Mouse (Mus musculus) Patski (cell line): ENCODE measurements around the gene Klk1b16. TPM values are rescaled to one million over a fixed set of nuclear protein-coding genes. Genes with fewer than 3 reads are reported as not detected.
"Not testable (repeated sequence)": the region's sequence is repeated elsewhere in the genome, so short reads cannot be mapped to it uniquely, and the experiment has no call there.

Source experiments
- ATAC-seq: fragments of 100-300 bp; one replicate; pipeline ENCODE4 v1.8.0; 2021
- CTCF ChIA-PET: fragments of 350-600 bp; sonication (Branson Sonifier 250); formaldehyde crosslinking; loops from one replicate; lab custom pipeline; 2022; ENCODE audit warnings: inconsistent platforms; lab: Charles Lee
- POLR2A ChIA-PET: fragments of 350-600 bp; sonication (Branson Sonifier 250); formaldehyde crosslinking; loops from one replicate; lab custom pipeline; 2022; ENCODE audit warnings: antibody characterized with exemption, inconsistent platforms; lab: Charles Lee
- DNase-seq: peaks from one replicate; pipeline ENCODE4 v3.0.0-alpha.2; 2011; ENCODE audit warnings: low read depth, low spot score
- H3K27me3 ChIP-seq: fragments of 371-371 bp; one replicate; pipeline ENCODE4 v1.5.1; 2021
- CTCF ChIP-seq: fragments of 100-300 bp; IDR thresholded peaks from one replicate; pipeline ENCODE4 v1.5.1; 2021
- in situ Hi-C: fragments of 300-500 bp; cut with MboI; formaldehyde crosslinking; loops from 3 replicates; pipeline ENCODE4 v1.11.1; 2018; ENCODE audit warnings: low pct_unique_long_range_greater_than_20kb, mixed read lengths
- polyA plus RNA-seq: library from polyadenylated mRNA; unstranded; gene quantifications from one replicate; pipeline ENCODE4 v1.2.3, GENCODE M21; 2021

The Klk1b16 gene
- polyA plus RNA-seq = not detected

- DNase-seq (no peak), ATAC-seq (no peak)
- H3K27me3 ChIP-seq = no peaks in the 10 kb centered on the region
- CTCF ChIA-PET = no interaction called here
- in situ Hi-C loops = no loop called here
- POLR2A ChIA-PET = no interaction called here
- TF ChIP-seq CTCF = no peak
Measured at GRCm38 (mm10) chr7:44136467-44136866, at the start of gene Klk1b16. Gene Klk1b16 (plus strand): TSS chr7:44136767.

- no peak for DNase-seq
- TF ChIP-seq CTCF = no peak
- H3K27me3 ChIP-seq = no peaks in the 10 kb centered on the region
- no peak for ATAC-seq
- in situ Hi-C loops = no loop called here
- ChIA-PET CTCF (no interaction called here), POLR2A (no interaction called here)
Measured at GRCm38 (mm10) chr7:44096111-44096510, 40.5 kb upstream of the Klk1b16 start.

DNA sequence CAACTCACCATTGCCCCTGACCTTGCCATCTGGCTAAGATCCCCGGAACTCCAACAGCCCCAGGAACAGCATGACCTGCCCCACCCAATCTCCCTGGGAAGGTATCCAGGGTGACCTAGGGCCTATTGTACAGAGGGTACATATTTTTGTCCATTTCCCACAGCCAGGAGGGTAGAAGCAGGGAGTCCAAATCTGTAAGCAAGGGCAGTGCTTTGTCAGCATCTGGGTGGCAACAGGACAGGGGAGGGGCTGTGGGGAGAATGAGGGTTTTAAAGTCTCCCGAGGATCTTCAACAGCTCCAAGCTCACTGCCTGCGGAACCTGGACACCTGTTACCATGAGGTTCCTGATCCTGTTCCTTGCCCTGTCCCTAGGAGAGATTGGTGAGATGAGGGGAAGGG lies 34.5 kb upstream of the Klk1b16 start, which contains the start of gene Klk1b21:
Gene Klk1b21, plus strand, starts transcription at position 301 of the 400 bp plus-strand sequence.
- DNase-seq, in situ Hi-C loops, POLR2A ChIA-PET, H3K27me3 ChIP-seq, CTCF ChIA-PET, ATAC-seq: not testable (repeated sequence)

GRCm38 (mm10) chr7:44112373-44112772 lies 24.2 kb upstream of the Klk1b16 start, which contains the start of gene Klk1b22:
Gene Klk1b22 (plus strand): TSS chr7:44112673.
- no peak for TF ChIP-seq CTCF
- DNase-seq (no peak), ATAC-seq (no peak)
- in situ Hi-C loops = loop anchor here (10.0 kb wide), 1 partner anchor 82 kb away; the partner anchor contains the start of gene Klk1b3
- no peaks in the 10 kb centered on the region for H3K27me3 ChIP-seq
- CTCF ChIA-PET = no interaction called here
- POLR2A ChIA-PET = no interaction called here

- no peak for TF ChIP-seq CTCF
- DNase-seq (no peak), ATAC-seq (no peak)
- no peaks in the 10 kb centered on the region for H3K27me3 ChIP-seq
- ChIA-PET CTCF (no interaction called here), POLR2A (no interaction called here)
- in situ Hi-C loops = no loop called here
Measured at GRCm38 (mm10) chr7:44123445-44123844, 13.1 kb upstream of the Klk1b16 start.

- ATAC-seq = no peak
- no peak for DNase-seq
- H3K27me3 ChIP-seq = no peaks in the 10 kb centered on the region
- ChIA-PET POLR2A (no interaction called here), CTCF (no interaction called here)
- in situ Hi-C loops = no loop called here
- TF ChIP-seq CTCF = no peak
Measured at GRCm38 (mm10) chr7:44179299-44180045, 42.9 kb downstream of the Klk1b16 start.

DNA sequence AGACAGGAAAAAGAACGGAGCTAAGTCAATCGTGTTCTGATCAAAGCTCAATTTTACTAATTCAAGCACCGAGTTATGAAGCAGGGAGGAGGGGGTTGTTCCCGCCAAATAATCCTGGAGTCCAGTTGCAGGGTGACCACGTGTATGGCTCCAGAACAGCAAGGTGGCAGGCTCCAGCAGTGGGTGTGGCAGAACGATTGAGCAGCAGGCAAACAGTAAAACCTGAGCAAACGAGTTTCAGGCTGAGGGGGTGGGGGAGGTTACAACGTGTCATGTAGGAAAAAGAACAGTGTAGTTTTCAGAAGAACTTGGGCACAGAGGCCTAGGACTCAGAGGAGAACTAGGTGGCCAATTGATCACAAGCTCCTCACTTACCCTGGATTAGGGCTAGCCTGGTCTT lies 49.9 kb downstream of the Klk1b16 start:
- DNase-seq, in situ Hi-C loops, CTCF ChIA-PET, ATAC-seq, POLR2A ChIA-PET, H3K27me3 ChIP-seq: not testable (repeated sequence)

- H3K27me3 ChIP-seq, ATAC-seq, DNase-seq, CTCF ChIA-PET, POLR2A ChIA-PET, in situ Hi-C loops: not testable (repeated sequence)
Measured at GRCm38 (mm10) chr7:44187936-44188335, 51.4 kb downstream of the Klk1b16 start, which contains the start of gene Klk1b24. Gene Klk1b24 (plus strand): TSS chr7:44188236.

Other genes starting within 250 kb of the Klk1b16 start
- gene Klk15, start 203.0 kb upstream of the Klk1b16 start, polyA plus RNA-seq = not detected
- not detected for gene Klk1b8, start 186.1 kb upstream of the Klk1b16 start, polyA plus RNA-seq
- gene Klk1b1, start 170.0 kb upstream of the Klk1b16 start, polyA plus RNA-seq = not detected
- gene Klk1b9, start 160.7 kb upstream of the Klk1b16 start, polyA plus RNA-seq = not detected
- not detected for gene Klk1b11, start 140.9 kb upstream of the Klk1b16 start, polyA plus RNA-seq
- gene Klk1b26, start 124.6 kb upstream of the Klk1b16 start, polyA plus RNA-seq = not detected
- not detected for gene Klk1b27, start 84.5 kb upstream of the Klk1b16 start, polyA plus RNA-seq
- not detected for gene Klk1b21, start 34.4 kb upstream of the Klk1b16 start, polyA plus RNA-seq
- not detected for gene Klk1b22, start 24.1 kb upstream of the Klk1b16 start, polyA plus RNA-seq
- not detected for gene Klk1b24, start 51.5 kb downstream of the Klk1b16 start, polyA plus RNA-seq
- gene Klk1b3, start 61.4 kb downstream of the Klk1b16 start, polyA plus RNA-seq = not detected
- gene Klk1b4, start 70.7 kb downstream of the Klk1b16 start, polyA plus RNA-seq = not detected
- not detected for gene Klk1b5, start 79.2 kb downstream of the Klk1b16 start, polyA plus RNA-seq
- gene Klk1, start 88.6 kb downstream of the Klk1b16 start, polyA plus RNA-seq = not detected
- not detected for gene Gm36864, start 99.4 kb downstream of the Klk1b16 start, polyA plus RNA-seq
- gene 1700028J19Rik, start 109.9 kb downstream of the Klk1b16 start, polyA plus RNA-seq = 0.23 TPM
- 32.3 TPM for gene 2410002F23Rik, start 110.0 kb downstream of the Klk1b16 start, polyA plus RNA-seq
- not detected for gene Acp4, start 120.6 kb downstream of the Klk1b16 start, polyA plus RNA-seq
- not detected for gene Gm15517, start 124.7 kb downstream of the Klk1b16 start, polyA plus RNA-seq
- gene Clec11a, start 170.1 kb downstream of the Klk1b16 start, polyA plus RNA-seq = 0.68 TPM
- 1.9 TPM for gene Shank1, start 173.5 kb downstream of the Klk1b16 start, polyA plus RNA-seq
- 6.4 TPM for gene Syt3, start 247.3 kb downstream of the Klk1b16 start, polyA plus RNA-seq
- 0.98 TPM for gene 1700008O03Rik, start 249.1 kb downstream of the Klk1b16 start, polyA plus RNA-seq